Mouse (Mus musculus): Measurements from ENCODE around the gene Psmb7.

- TF ChIP-seq POLR2A (IDR thresholded peaks at IDR 0.05; ENCODE audit: borderline replicate concordance, low read depth, low read length) (no peak), CTCF (IDR thresholded peaks at IDR 0.05; ENCODE audit: low read depth, low read length) (peak; percentile 10; the same call in 1 of the 2 replicates)
Measured at GRCm38 (mm10) chr2:38591751-38592459, 52.0 kb downstream of the Psmb7 start.
